Mouse (Mus musculus): ENCODE results near the gene Usp15. TPM values are rescaled to one million over a fixed set of nuclear protein-coding genes. Genes with fewer than 3 reads are reported as not detected.

The Usp15 gene
- total RNA-seq, 2 experiments from 2014 or later, result 90.2 to 97.7 TPM

DNA sequence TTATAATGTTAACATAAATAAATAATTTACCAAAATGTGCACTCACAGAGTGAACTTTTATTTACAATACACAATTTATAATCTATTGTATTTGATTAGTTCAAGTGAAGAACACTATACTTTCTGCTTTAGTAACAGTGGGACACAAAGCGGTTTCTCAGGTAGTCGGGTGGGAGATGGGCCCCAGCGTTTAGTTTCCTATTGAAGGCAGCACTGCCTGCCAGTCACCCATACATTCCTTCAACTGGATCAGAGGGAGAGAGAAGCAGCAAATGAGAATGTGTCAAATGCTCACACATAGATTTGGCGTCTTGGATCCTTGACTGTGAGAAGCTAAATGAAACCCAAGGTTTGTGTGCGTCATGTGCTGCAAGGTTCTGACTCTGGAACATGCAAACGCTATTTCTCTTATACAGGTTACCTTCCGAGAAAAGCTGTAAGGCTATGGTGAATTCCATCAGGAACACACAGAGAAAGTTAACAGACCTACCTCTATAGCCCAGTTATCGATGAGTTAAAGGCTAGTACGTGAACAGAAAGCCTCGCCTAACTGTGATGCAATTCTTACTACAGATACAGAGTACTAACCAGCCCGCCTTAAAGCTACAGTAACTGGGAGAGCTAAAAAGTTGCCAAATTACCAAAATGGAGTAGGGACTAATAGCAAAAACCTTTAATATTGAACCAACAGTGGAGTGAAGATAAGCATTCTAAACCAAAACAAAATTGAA is 84.6 kb downstream of the Usp15 start:
- DNase-seq (ENCODE audit: extremely low spot score in 1 of 2, low spot score in 1 of 2), result no peak

DNA sequence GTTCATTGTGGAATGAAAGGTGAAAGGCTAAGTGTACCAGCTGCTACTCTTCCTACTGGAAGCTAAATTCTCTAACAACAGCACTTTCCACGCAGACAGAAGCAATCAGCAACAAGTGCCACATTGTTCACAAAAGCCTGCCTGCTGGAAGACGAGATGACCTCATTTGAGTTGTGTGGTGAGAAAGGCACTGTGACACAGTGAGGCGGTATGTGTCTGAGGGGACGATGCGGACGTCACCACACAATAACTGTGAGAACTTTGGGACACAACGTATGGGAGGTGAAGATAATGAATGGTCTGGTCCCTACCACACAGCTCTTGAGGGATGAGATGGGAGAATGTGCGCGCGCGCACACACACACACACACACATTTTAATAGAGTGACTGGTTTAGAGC is 86.2 kb downstream of the Usp15 start:
- no peak for DNase-seq (ENCODE audit: extremely low spot score in 1 of 2, low spot score in 1 of 2)

DNA sequence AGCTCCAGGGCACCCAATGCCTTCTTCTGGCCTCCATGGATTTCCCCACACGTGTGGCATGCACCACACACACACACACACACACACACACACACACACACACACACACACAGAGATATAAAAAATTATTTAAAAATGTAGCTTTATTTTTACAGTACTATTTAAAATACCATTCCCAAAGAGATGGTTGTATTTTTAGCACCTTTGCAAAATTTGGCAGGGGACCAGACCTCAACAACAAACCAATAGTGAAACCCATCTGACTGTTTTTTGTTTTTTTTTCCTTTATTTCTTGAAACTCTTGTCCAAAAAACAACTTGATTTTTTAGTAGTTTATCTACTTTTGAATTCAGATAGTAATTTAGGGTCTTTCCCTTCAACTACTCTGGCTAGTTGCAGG is 88.3 kb downstream of the Usp15 start:
- DNase-seq (ENCODE audit: extremely low spot score in 1 of 2, low spot score in 1 of 2), result no peak

DNA sequence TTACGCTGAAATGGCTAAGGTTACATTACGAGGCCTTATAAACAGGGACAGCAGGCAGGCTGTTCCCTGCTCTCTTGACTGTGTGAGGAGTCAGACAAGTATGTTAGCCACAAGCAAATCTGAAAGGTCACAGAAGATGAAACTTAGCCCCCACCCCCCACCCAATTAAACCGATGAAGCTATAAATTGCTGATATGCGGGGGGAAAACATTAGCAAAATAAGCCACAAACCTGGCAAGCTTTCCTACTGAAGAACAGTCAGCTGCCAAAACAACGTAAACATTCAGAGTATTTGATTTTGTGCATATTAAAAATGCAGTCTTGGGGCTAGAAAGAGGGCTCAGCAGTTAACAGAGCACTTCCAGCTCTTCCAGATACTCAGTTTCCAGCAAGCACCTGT is 88.7 kb downstream of the Usp15 start:
- DNase-seq (ENCODE audit: extremely low spot score in 1 of 2, low spot score in 1 of 2), result no peak

DNA sequence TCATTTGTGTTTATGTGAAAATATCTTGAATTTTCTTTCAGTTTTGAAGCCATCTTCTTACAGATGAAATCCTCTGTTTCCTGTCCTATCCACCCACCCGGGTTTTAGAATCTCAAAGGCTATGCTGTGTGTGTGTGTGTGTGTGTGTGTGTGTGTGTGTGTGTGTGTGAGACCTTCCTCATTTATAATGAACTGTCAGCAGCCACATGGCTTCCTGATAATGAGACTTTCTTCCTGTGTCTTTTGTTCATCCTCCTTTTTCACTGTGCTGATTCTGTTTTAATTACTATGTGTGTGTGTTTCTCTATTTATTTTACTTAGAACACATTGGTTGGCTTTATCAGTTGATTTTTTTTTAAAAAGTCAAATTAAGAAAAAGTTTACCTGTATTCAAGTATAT is 95.5 kb downstream of the Usp15 start:
- no peak for DNase-seq (ENCODE audit: extremely low spot score in 1 of 2, low spot score in 1 of 2)

DNA sequence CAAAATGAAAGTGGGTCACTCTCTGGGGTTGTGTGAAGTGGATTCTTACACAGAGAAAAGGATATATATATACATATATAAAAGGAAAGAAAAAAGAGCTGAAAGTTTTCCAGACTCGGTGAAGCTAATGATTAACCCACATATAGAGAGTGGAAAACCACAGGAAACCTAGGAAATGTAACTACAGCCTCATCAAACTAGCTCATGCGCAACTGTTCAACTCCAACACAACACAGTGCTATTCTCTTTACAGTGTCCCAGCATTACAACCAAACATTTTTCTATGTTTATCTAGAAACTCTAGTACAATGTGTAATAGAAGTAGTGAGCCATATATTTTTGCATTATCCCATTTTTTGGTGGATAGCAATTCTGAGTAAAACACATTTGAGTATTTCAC is 96.2 kb downstream of the Usp15 start:
- DNase-seq (ENCODE audit: extremely low spot score in 1 of 2, low spot score in 1 of 2), result no peak

DNA sequence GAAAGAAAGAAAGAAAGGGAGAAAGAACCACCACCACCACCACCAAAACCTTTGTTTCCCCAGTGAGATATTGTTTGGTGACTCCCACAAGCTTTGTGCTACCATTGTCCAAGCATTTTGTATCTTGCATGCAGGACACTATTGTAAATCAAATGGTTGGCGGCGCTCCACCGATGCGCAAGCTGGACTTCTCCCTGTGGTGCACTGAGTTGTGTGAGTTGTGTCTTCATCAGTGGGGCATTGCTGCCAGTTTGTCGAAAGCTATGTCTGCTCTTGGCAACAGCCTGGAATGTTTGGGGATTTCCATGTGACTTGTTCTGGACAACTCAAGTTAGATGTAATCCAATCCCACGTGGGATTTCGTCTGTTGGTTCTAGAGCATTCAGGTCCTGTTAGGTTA is 102.3 kb downstream of the Usp15 start:
- no peak for DNase-seq (ENCODE audit: extremely low spot score in 1 of 2, low spot score in 1 of 2)

DNA sequence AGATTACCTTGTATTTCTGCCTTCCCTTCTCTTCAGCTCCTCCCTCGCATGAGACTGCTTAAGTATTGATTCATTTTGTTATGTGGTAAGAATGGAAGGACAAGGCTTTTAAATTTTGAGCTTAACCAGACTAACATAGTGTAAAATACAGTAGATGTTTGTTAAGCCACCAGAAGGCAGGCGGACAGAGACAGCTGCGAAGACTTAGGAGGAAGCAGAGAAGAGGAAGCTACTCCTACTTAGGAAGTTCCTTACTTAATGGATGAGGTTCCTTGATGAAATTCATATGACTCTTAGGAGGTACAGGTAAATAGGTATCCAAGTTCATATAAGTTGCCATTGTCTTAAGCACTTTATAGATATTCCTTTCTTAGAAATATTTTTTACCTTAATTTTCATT is 104.2 kb downstream of the Usp15 start:
- DNase-seq (ENCODE audit: extremely low spot score in 1 of 2, low spot score in 1 of 2), result no peak

DNA sequence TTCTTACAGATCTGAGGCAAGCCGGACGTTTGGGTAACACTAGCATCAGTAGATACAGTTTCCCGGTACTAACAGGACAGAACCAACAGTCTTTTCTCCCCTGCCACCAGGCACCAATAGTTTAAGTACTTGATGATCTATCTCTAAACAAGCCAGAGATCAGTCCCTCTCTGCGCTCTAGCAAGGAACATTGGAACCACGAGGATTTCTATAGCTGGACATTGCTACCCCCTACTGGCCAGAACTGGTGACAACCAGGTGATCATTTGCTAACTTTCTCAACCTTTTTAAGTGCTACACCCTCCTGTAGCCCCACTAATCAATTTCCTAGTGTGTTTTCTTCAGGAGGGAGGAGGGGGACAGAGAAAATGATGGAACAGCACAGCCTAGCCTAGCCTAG is 105.1 kb downstream of the Usp15 start:
- DNase-seq (ENCODE audit: extremely low spot score in 1 of 2, low spot score in 1 of 2), result peak in 1 of 2 experiments; percentile 65

DNA sequence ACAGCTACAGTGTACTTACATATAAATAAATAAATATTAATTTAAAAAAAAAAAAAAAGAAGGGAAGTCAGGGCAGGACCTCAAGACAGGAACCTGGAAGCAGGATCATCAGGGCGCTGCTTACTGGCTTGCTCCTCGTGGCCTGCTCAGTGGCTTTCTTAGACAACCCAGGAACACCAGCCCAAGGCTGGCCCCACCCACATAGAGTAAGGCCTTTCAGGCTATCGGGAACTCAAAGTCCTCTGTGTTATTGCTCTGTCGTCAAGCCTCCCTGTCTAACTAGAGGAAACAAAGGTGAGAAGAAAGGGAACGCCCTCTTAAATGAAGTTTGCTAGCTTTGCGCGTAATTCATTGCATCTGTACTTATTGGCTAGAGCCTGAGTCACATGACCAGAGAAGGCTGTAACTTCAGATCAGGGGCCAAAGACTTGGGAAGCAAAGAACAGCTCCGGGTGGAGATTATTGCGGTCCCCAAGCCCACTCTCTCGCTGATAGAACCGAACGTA is 107.3 kb downstream of the Usp15 start:
- DNase-seq (ENCODE audit: extremely low spot score in 1 of 2, low spot score in 1 of 2), result no peak

DNA sequence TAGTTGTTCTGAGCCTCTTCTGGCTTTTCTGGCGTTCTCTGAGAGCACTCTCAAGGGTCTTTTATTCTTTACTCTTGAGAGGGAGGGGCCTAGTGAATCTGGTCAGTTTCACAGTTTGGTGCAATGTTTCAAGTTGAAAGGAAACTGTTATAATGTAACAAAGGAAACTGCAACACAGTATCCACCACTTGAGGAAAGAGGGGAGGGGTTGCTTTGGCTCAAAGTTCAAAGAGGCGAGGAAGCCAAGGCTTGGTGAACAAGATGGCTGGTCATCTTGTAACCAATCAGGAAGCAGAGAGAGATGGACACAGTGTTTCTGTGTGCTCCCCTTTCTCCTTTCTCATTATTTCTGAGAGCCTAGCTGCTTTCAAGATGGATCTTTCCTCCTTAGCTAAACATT is 109.9 kb downstream of the Usp15 start:
- DNase-seq (ENCODE audit: extremely low spot score in 1 of 2, low spot score in 1 of 2), result no peak

DNA sequence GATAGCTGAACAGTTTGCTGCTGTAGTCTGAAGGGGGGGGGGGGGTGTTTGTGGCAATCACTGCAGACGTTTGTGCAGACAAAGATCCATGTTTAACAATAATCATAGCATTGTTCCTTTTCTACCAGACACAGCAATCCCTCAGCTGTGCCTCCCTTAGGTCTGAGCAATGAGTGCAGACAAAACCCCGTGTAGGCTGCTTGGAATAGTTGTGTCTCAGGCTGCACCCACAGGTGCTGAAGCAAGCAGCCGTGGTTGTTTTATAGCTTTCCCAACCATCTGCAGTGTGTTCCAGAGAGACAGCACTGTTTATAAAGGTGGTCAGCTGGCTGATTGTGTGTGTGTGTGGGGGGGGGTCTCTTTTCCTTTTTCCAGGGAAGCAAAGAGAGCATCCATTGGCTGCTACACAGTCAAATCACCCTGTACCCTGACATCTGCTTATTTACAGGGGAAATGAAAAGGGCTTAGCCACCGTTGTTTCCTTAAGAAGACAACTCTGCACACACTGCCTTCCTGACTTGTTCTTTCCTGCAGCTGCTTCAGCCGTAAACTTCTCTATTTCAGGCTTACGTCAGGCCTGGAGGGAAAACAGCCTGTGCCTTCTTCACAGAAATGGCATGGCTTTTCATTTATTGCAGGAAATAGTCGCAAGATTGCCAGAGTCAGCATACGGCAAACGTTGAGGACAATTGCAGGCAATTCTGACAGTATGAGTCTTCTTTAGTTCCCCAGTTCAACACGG is 111.7 kb downstream of the Usp15 start:
- DNase-seq (ENCODE audit: extremely low spot score in 1 of 2, low spot score in 1 of 2), result no peak

DNA sequence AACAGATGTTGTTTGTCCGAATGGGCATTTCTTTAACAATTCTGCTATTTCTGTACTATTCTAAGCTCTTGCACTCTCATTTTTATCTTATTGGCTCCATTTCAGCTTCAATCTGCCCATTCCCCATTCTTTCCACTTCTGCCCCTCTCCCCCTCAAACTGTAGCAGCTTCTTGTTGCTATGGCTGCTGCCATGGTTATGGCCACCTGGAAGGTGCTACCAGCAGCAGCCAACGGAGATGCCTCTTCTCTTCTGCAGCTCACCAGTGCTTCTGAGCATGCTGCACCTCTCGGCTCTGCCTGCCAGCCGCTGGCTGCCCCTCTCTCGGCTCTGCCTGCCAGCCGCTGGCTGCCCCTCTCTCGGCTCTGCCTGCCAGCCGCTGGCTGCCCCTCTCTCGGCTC is 112.5 kb downstream of the Usp15 start:
- DNase-seq (ENCODE audit: extremely low spot score in 1 of 2, low spot score in 1 of 2), result no peak

DNA sequence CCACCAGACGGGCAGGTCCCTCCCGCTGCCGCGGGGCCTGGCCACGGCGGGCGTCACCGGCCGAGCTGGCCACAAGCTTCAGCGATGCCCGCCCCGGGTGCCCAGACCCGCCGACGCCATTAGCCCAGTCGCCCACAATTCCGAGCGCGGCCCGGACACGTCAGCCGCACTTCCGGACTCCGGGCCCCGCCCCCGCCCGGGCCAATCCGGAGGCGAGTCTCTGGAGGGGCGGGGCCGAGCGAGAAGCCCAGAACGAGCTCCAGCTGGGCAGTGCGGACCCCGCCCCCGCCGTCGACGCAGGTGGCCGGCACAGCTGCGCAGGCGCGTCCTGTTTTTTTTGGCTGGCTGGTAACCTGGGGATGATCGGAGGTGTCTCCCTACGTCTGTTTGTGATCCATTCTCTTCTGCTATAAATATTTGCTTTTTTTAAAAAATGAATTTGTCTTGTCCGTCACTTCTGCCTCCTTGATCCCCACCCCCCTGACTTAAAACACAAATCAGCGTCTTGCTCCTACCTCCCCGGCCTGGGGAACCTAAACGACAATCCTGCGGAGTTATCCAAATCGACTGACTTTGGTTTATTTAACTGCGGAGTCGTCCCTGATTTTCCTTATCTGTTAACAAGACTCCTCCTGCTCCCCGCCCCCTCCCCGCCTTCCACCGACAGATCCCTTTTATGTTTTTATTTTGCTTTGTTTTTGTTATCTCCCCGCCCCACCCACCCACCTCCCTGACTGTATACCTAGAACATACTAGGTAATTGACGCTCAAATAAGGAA is 120.4 kb downstream of the Usp15 start, which contains the start of gene Mon2:
TSS of gene Mon2 (minus strand) at position 261 of the 779 bp plus-strand sequence.
- DNase-seq (ENCODE audit: extremely low spot score in 1 of 2, low spot score in 1 of 2), result peak; percentile 91 to 92

DNA sequence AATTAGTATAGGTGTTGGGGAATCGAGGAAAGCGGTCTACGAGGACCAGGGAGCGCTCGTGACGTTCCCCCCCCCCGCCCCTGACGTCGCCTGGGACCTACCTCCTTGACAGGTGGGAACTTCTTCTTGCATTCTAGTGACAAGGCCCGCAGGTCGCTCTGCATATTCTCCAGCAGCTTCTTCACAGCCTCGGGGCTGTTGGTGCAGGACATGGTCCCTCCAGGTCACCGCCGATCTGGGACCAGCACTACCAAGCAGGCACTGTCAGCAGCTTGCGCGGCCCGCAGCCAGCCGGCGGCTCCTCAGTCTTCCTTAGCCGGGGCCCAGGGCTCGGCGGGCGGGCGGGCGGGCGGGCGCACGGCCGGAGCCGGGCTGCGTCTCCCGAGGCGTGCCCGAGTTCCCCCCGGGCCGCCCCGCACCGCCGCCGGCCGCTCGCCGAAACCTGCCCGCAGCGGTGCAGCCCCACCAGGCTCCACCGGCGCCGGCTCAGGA is 121.0 kb downstream of the Usp15 start:
- DNase-seq (ENCODE audit: extremely low spot score in 1 of 2, low spot score in 1 of 2), result no peak

DNA sequence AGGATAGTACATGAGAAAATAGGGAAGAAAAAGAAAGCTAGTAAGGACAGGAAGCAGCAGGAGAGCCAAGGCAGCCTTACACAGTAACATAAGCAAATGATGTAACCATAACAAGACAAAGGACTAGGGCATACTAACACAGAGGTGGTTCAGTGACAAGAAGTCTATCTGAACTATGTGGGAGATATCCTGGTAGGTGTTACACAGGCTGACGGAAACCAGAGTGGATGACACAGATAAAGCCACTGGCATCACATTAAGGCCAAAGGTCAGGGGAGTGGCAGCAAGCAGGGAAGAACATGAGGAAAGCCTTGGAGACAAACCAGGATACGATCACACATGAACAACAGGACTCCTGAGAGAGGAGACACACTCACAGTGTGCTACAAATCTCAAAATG is 124.8 kb downstream of the Usp15 start:
- no peak for DNase-seq (ENCODE audit: extremely low spot score in 1 of 2, low spot score in 1 of 2)

DNA sequence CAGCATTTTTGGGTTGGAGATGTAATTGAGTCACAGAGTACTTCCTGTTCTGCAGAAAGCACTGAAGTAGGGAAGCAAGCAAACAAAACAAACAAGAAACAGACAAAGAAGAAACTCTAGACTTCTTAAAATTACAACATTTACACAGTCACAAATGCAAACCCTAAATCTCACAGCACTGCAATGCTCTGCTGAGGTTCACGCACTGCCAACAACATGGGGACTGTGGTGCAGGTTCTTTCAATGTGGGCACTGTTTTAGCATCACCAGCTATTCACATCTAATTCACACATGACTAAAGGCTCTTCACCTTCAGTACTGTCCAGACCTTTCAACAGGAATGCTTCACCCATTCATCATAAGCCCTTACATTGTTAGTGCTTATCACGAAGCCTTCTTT is 133.8 kb downstream of the Usp15 start:
- no peak for DNase-seq (ENCODE audit: extremely low spot score in 1 of 2, low spot score in 1 of 2)

DNA sequence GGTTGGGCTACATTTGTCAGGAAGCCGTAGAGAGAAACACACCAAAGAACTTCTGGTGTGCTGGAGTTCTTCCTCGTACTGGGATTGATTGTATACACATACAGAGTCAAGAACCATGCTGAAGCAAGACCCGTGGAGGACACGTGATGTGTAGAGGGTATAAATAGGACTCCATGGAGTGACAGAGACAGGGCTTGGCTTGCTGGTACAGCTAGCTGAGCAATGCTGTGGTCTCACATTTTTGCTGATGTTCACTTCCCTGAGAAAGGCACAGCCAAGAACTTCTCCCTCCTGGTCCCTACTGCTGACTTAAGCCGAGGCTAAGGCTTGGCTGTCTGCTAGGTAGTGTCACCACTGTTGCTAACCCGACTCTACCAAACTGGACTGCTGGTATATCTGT is 136.0 kb downstream of the Usp15 start:
- DNase-seq (ENCODE audit: extremely low spot score in 1 of 2, low spot score in 1 of 2), result no peak

DNA sequence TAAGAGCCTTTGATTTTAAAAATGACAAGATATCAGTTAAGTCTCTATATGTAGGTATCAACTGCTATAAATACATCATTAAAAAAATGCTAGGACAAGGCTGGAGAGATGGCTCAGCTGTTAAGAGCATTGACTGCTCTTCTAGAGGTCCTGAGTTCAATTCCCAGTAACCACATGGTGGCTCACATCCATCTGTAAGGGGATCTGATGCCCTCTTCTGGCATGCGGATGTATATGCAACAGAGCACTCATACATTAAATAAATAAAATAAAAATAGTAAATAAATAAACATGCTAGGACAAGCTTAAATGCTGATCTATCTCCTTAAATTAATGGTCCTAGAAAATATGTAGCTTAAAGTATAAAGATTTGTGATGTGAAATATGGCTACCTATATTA is 139.7 kb downstream of the Usp15 start:
- no peak for DNase-seq (ENCODE audit: extremely low spot score in 1 of 2, low spot score in 1 of 2)

DNA sequence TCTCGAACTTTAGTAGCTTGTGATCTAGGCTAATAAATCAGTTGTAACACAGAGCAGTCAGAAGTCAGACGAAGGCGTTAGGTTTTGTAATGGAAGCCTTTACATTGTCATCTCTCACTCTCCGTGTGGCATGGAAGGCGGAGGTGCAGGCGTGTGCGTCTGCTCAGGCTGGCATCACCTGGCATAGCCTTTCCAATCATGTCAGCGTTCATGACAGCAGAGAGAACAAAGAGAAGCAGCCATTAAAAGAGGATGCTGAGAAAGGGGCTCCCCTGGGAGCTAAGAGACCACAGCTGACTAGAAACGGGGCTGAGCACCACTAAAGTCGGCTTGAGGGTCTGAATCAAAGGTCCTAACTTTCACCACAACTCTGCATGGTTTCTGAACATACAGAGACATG is 140.3 kb downstream of the Usp15 start:
- no peak for DNase-seq (ENCODE audit: extremely low spot score in 1 of 2, low spot score in 1 of 2)

All from layer of hippocampus, postnatal 25 days (tissue).